Mouse (Mus musculus) gastrocnemius, adult 2 months (tissue): Measurements from ENCODE around the gene Ttll11. TPM values are rescaled to one million over a fixed set of nuclear protein-coding genes. Genes with fewer than 3 reads are reported as not detected.

Experiments
- DNase-seq: peaks from one replicate; pipeline ENCODE4 v3.0.0; 2022
- H3K27ac ChIP-seq: fragments of 200-600 bp; 2 replicates; pipeline ENCODE4 v1.8.1; 2022; ENCODE audit warnings: mild to moderate bottlenecking
- H3K4me3 ChIP-seq: fragments of 200-600 bp; 2 replicates; pipeline ENCODE4 v1.8.1; 2022; ENCODE audit warnings: mild to moderate bottlenecking, moderate library complexity
- CTCF ChIP-seq: fragments of 200-600 bp; IDR thresholded peaks from 2 replicates; pipeline ENCODE4 v1.8.1; 2022; ENCODE audit warnings: antibody characterized with exemption, mild to moderate bottlenecking, moderate library complexity
- intact Hi-C: fragments of 180-260 bp; cut with DNase I; formaldehyde crosslinking; loops from one replicate; pipeline ENCODE4 v1.15.1; 2025
- total RNA-seq, 2 experiments: library from RNA; stranded (reverse); gene quantifications; 2 replicates each; pipeline ENCODE4 v1.2.3; 2021

Gene Ttll11
- total RNA-seq, 2 experiments from 2014 or later: 3.0 to 3.4 TPM

- DNase-seq: peak; percentile 36
- no peak overlapping the region for H3K27ac ChIP-seq
- no peak overlapping the region for H3K4me3 ChIP-seq
- no peak for TF ChIP-seq CTCF
- intact Hi-C loops: no loop called here
Observed at GRCm38 (mm10) chr2:35840956-35841816, 138.5 kb downstream of the Ttll11 start.

- H3K27ac ChIP-seq: no peak overlapping the region
- no peak overlapping the region for H3K4me3 ChIP-seq
- no peak for DNase-seq
- intact Hi-C loops: no loop called here
- TF ChIP-seq CTCF: no peak
Observed at GRCm38 (mm10) chr2:35838751-35839479, 140.8 kb downstream of the Ttll11 start.

GRCm38 (mm10) chr2:35834198-35834913 lies 145.4 kb downstream of the Ttll11 start:
- intact Hi-C loops: no loop called here
- DNase-seq: no peak
- Histone ChIP-seq H3K4me3 (no peak overlapping the region), H3K27ac (no peak overlapping the region)
- no peak for TF ChIP-seq CTCF

- TF ChIP-seq CTCF: no peak
- Histone ChIP-seq H3K27ac (no peak overlapping the region), H3K4me3 (no peak overlapping the region)
- intact Hi-C loops: no loop called here
- DNase-seq: no peak
Observed at GRCm38 (mm10) chr2:35833546-35833945, 146.2 kb downstream of the Ttll11 start.

- no peak for TF ChIP-seq CTCF
- 0 out of 2 replicates have a peak overlapping the region, but pooled peaks have one; percentile 10 for H3K27ac ChIP-seq
Observed at GRCm38 (mm10) chr2:35832742-35833425, 146.8 kb downstream of the Ttll11 start.

GRCm38 (mm10) chr2:35831904-35832581 lies 147.7 kb downstream of the Ttll11 start:
- Histone ChIP-seq H3K27ac (peak overlapping the region; percentile 10; the same call in 1 of the 2 replicates), H3K4me3 (no peak overlapping the region)
- TF ChIP-seq CTCF: no peak
- intact Hi-C loops: no loop called here
- DNase-seq: no peak

More at GRCm38 (mm10) chr2:35832742-35833425, 146.8 kb downstream of the Ttll11 start:
- H3K4me3 ChIP-seq: no peak overlapping the region
- intact Hi-C loops: no loop called here
- peak; percentile 31 for DNase-seq

GRCm38 (mm10) chr2:35830966-35831903 lies 148.5 kb downstream of the Ttll11 start:
- no peak for TF ChIP-seq CTCF
- DNase-seq: no peak
- Histone ChIP-seq H3K4me3 (no peak overlapping the region), H3K27ac (peak overlapping the region; percentile 48; the same call in 1 of the 2 replicates)
- intact Hi-C loops: no loop called here

- intact Hi-C loops: no loop called here
- DNase-seq: no peak
- Histone ChIP-seq H3K27ac (no peak overlapping the region), H3K4me3 (no peak overlapping the region)
- no peak for TF ChIP-seq CTCF
Observed at GRCm38 (mm10) chr2:35829136-35829535, 150.6 kb downstream of the Ttll11 start.

GRCm38 (mm10) chr2:35827886-35828285 lies 151.8 kb downstream of the Ttll11 start:
- DNase-seq: no peak
- TF ChIP-seq CTCF: no peak
- intact Hi-C loops: no loop called here

GRCm38 (mm10) chr2:35825157-35825556 lies 154.6 kb downstream of the Ttll11 start:
- no peak overlapping the region; the same call in 1 of the 2 replicates for H3K27ac ChIP-seq
- H3K4me3 ChIP-seq: no peak overlapping the region
- intact Hi-C loops: no loop called here
- DNase-seq: no peak
- TF ChIP-seq CTCF: no peak

More at GRCm38 (mm10) chr2:35827886-35828285, 151.8 kb downstream of the Ttll11 start:
- no peak overlapping the region for H3K4me3 ChIP-seq
- H3K27ac ChIP-seq: no peak overlapping the region

- no peak overlapping the region for H3K27ac ChIP-seq
- TF ChIP-seq CTCF: no peak
- no peak overlapping the region for H3K4me3 ChIP-seq
- intact Hi-C loops: no loop called here
- DNase-seq: no peak
Observed at GRCm38 (mm10) chr2:35823589-35823988, 156.1 kb downstream of the Ttll11 start.
